Mouse (Mus musculus) testis, adult 2 months (tissue): ENCODE measurements around the gene Gm9844.

Source experiments
- CTCF ChIP-seq: fragments of 200-500 bp; IDR thresholded peaks from 2 replicates; pipeline ENCODE4 v1.5.1; 2012; ENCODE audit warnings: low read depth, mild to moderate bottlenecking, inconsistent platforms, low read length, moderate library complexity; ENCODE audit not compliant: control insufficient read depth, insufficient read depth, insufficient replicate concordance
- POLR2A ChIP-seq: fragments of 200-500 bp; IDR thresholded peaks from 2 replicates; pipeline ENCODE4 v1.6.1; 2012; ENCODE audit warnings: low read depth, mild to moderate bottlenecking, inconsistent platforms, low read length, moderate library complexity; ENCODE audit not compliant: control insufficient read depth

DNA sequence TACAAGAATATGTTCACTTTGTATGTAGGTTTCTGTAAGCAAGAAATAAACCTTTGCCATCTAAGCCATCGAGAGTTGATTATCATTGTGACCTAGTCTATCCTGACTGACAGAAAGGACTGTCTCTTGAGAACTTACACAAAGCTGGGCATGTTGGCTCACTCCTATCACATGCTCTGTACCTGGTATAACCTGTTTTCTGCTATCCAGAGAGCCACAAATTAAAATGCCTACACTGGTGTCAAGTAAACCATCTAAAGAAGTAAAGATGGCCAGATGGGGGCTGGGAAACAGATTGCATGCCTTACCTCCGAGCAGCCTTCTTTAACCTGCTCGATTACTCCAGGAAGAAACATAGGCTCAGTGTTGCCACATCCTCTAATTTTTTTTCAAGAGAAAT, 15.6 kb downstream of the Gm9844 start:
- TF ChIP-seq CTCF: no peak
- TF ChIP-seq POLR2A: no peak
